8 mouse cellular contexts compared by ENCODE assay signal in genomic region chr8:106134751-106135571, GRCm38 (mm10). TPM values are rescaled to one million over a fixed set of nuclear protein-coding genes. Genes with fewer than 3 reads are reported as not detected.
DNase-seq lines count a peak whose midpoint lies in the region; ATAC-seq lines count a peak whose summit lies in the region.

No protein-coding gene starts in this region.

- H3K9me3 ChIP-seq in forebrain, embryonic 14.5 days (replicated peaks; ENCODE audit: control insufficient read depth, low read length): no peaks in the 10 kb centered on the region

- ATAC-seq in forebrain, embryonic 14.5 days: no peak

- H3K27ac ChIP-seq in forebrain, embryonic 14.5 days (ENCODE audit: low read depth, low read length): no peak overlapping the region

- peak; percentile 74 for DNase-seq in ES-CJ7 (ENCODE audit: low read depth, low spot score)
- DNase-seq in embryo, embryonic 11 days: peak; percentile 17
- peak; percentile 94 to 99 for DNase-seq in kidney, postnatal 25 days
- DNase-seq in lung, postnatal 25 days (ENCODE audit: low spot score): peak; percentile 94
- no peak for DNase-seq in left cerebral cortex, adult 18-20 months (ENCODE audit: low spot score in 2 of 2)
- DNase-seq in left cerebral cortex, adult 11 months (ENCODE audit: low spot score): no peak
- DNase-seq in forebrain, embryonic 14.5 days (ENCODE audit: low spot score): no peak
- no peak for DNase-seq in Muller cell, postnatal 12 days (ENCODE audit: inconsistent ontology term)

- peaks cover 11% of the 10 kb centered on the region for H3K4me1 ChIP-seq in forebrain, embryonic 14.5 days (ENCODE audit: control insufficient read depth, insufficient read depth, low read length)

- 23% methylated on average over 14 of the region's 14 CpGs for WGBS in forebrain, embryonic 14.5 days

- no peak overlapping the region for H3K9ac ChIP-seq in forebrain, embryonic 14.5 days (ENCODE audit: low read length)

- peaks cover 28% of the 10 kb centered on the region for H3K36me3 ChIP-seq in forebrain, embryonic 14.5 days (ENCODE audit: control insufficient read depth, insufficient read depth, low read length)

- H3K4me3 ChIP-seq in forebrain, embryonic 14.5 days (ENCODE audit: low read depth, low read length): no peak overlapping the region

- H3K4me2 ChIP-seq in forebrain, embryonic 14.5 days (ENCODE audit: low read length): no peak overlapping the region

- H3K27me3 ChIP-seq in forebrain, embryonic 14.5 days (replicated peaks; ENCODE audit: control insufficient read depth, insufficient read depth, low read length): peaks cover 54% of the 10 kb centered on the region

RNA-seq across cellular contexts. Expression of gene Esrp2, which starts 1.8 kb away (rescaled TPM):
- total RNA-seq in left cerebral cortex, adult 18-20 months (2021): not detected
- 0.15 TPM in 1 of 2 replicates, not detected in the other for polyA plus RNA-seq in forebrain, embryonic 14.5 days (2014; fragmentation: Nextera tagmentation; extraction: Ambion mirVana)

RNA-seq across cellular contexts. Expression of gene Pla2g15, which starts 15.2 kb away (rescaled TPM):
- 10 to 100 TPM; 25.8 to 28.3 TPM for total RNA-seq in left cerebral cortex, adult 18-20 months (2021)
- 7.8 and 7.9 TPM in 2 replicates for polyA plus RNA-seq in forebrain, embryonic 14.5 days (2014; fragmentation: Nextera tagmentation; extraction: Ambion mirVana)

RNA-seq across cellular contexts. Expression of gene Slc7a6, which starts 33.7 kb away (rescaled TPM):
- 10 to 100 TPM; 21.0 to 24.4 TPM for total RNA-seq in left cerebral cortex, adult 18-20 months (2021)
- polyA plus RNA-seq in forebrain, embryonic 14.5 days (2014; fragmentation: Nextera tagmentation; extraction: Ambion mirVana): 78.2 and 86.3 TPM in 2 replicates

Comparison
In these comparisons a context has a peak if more than half of its experiments do, and no peak if none do; other contexts are left out.
1. DNase-seq: peak in ES-CJ7 (single experiment), embryo, embryonic 11 days (single experiment), kidney, postnatal 25 days (2 of 2) and lung, postnatal 25 days (single experiment); none in left cerebral cortex, adult 18-20 months (0 of 2), left cerebral cortex, adult 11 months (single experiment), forebrain, embryonic 14.5 days (single experiment) and Muller cell, postnatal 12 days (single experiment).